Mouse (Mus musculus) bone marrow, adult 2 months (tissue): Measurements from ENCODE around the gene Dhx16.
A peak's percentile ranks its signal among the peaks of the same experiment; 100 is the strongest.

ENCODE experiments used
- CTCF ChIP-seq: fragments of 200-500 bp; IDR thresholded peaks from 2 replicates; pipeline ENCODE4 v1.5.1; 2011; ENCODE audit warnings: low read length, control low read depth; ENCODE audit not compliant: control insufficient read depth, insufficient read depth
- POLR2A ChIP-seq: fragments of 200-500 bp; IDR thresholded peaks from 2 replicates; pipeline ENCODE4 v1.6.1; 2011; ENCODE audit warnings: low read depth, mild to moderate bottlenecking, control low read depth, low read length, borderline replicate concordance; ENCODE audit not compliant: control insufficient read depth

GRCm38 (mm10) chr17:35873774-35874519 is 5.7 kb upstream of the Dhx16 start:
- TF ChIP-seq CTCF, result peak; percentile 96
- TF ChIP-seq POLR2A, result no peak
